ENCODE assay signal across 13 mouse cellular contexts in genomic region chr1:118922189-118922588, GRCm38 (mm10).
"Had no signal": no experiment of that assay in that cellular context is flagged by ENCODE, and none has a peak within 500 bp of the region (broad histone marks: within the 10 kb centered on the region; RNA-seq: fewer than 3 reads in every experiment).

No protein-coding gene starts in this region.

- ATAC-seq: liver, embryonic 12.5 days had no signal

- DNase-seq: layer of hippocampus, adult 9-11 months; layer of hippocampus, postnatal 36 days; lung, embryonic 14.5 days; lung, postnatal 10 days; lung, postnatal 4 days; midbrain, embryonic 14.5 days; thymus, postnatal 4 days had no signal

- H3K4me2 ChIP-seq: limb, embryonic 15.5 days; liver, embryonic 12.5 days; lung, embryonic 14.5 days; neural tube, embryonic 15.5 days had no signal

- H3K9me3 ChIP-seq: limb, embryonic 15.5 days; liver, embryonic 12.5 days; midbrain, embryonic 10.5 days; neural tube, embryonic 15.5 days had no signal

- H3K4me1 ChIP-seq: liver, embryonic 12.5 days had no signal

- H3K27ac ChIP-seq: limb, embryonic 15.5 days; liver, embryonic 12.5 days; midbrain, embryonic 10.5 days; neural tube, embryonic 15.5 days; stomach, postnatal 0 days had no signal

- H3K4me3 ChIP-seq: limb, embryonic 15.5 days; liver, embryonic 12.5 days; midbrain, embryonic 10.5 days; myocyte; neural tube, embryonic 15.5 days had no signal

- H3K36me3 ChIP-seq: liver, embryonic 12.5 days; neural tube, embryonic 15.5 days had no signal

- H3K27me3 ChIP-seq: limb, embryonic 15.5 days; liver, embryonic 12.5 days; neural tube, embryonic 15.5 days had no signal

- H3K9ac ChIP-seq: limb, embryonic 15.5 days; liver, embryonic 12.5 days; lung, embryonic 14.5 days; neural tube, embryonic 15.5 days had no signal
